Mouse (Mus musculus) spleen, embryonic (tissue): ENCODE results near the gene Poc1b.

Experiments
- CTCF ChIA-PET: fragments of 350-600 bp; sonication (Branson Sonifier 250); formaldehyde crosslinking; loops from one replicate; lab custom pipeline; 2022; lab: Charles Lee

The Poc1b gene

GRCm38 (mm10) chr10:99106703-99107631 is at the start of gene Poc1b:
Gene Poc1b, plus strand, starts transcription at chr10:99107036.
- CTCF ChIA-PET: interaction anchor here (0.6 to 1.3 kb wide), 6 partner anchors 9 to 156 kb away, joined by 3 to 10 read pairs (median 4); no protein-coding TSS in a partner anchor

GRCm38 (mm10) chr10:99060588-99060987 is 46.2 kb upstream of the Poc1b start:
- CTCF ChIA-PET: no interaction called here

- CTCF ChIA-PET: no interaction called here
Measured at GRCm38 (mm10) chr10:99061418-99061817, 45.4 kb upstream of the Poc1b start.

DNA sequence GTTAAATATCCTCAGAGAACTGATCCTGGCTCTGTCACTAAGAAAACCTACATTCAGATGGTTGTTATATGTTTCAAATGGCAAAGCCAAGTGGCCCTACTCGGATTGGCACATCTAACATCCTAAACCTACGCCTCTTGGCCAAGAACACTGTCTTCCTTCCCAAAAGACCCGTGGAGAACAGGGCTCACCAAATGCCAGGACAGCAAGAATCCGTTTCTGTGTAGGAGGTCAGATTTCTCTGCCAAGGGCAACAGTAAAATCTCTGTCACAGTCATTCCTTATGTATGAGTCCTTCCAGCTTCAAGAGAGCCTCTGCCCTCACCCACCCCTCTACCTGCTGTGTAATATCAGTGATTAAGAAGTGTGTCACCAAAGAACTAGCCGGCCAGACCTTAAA is 44.3 kb upstream of the Poc1b start:
- CTCF ChIA-PET: no interaction called here

DNA sequence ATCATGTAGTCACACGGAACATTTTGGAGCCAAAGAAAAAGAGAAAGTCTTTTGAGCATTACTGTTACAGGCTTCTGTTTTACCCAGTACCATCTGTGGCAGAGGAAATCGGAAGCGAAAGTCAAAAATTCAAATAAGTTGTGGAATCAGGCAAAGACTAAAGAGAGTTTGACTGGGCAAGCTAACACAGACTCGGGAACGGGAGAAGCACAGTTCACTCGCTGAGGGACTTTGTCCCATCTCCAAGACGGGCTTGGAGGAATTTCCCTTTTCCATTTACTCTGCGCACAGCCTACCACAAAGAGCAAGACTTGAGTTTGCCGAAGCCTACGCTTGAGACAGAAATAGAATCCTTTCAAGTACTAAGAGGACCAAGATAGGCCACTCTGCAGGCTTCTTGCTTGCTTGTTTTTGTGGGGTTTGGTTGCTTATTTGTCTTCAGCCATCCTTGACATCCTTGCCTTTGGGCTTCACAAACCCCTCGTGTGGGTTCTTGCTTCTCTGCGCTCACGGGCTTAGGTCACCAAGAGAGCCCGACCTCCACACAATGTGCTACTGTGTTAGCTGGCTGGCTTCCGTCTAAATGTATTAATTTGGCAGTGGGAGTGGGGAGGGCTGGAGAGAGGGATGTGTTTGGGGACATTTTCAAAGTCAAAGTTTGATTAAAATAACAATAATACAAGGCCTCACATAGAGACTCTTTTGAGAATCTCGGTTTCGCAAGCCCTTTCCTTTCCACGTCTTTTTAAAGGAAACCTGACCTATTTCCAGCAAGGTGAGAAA is 30.5 kb upstream of the Poc1b start:
- CTCF ChIA-PET: no interaction called here

- CTCF ChIA-PET: no interaction called here
Measured at GRCm38 (mm10) chr10:99078621-99079020, 28.2 kb upstream of the Poc1b start.

- CTCF ChIA-PET: interaction anchor here (0.5 kb wide), 1 partner anchor 1380 kb away, joined by 3 read pairs; no protein-coding TSS in a partner anchor
Measured at GRCm38 (mm10) chr10:99081569-99081990, 25.3 kb upstream of the Poc1b start.

DNA sequence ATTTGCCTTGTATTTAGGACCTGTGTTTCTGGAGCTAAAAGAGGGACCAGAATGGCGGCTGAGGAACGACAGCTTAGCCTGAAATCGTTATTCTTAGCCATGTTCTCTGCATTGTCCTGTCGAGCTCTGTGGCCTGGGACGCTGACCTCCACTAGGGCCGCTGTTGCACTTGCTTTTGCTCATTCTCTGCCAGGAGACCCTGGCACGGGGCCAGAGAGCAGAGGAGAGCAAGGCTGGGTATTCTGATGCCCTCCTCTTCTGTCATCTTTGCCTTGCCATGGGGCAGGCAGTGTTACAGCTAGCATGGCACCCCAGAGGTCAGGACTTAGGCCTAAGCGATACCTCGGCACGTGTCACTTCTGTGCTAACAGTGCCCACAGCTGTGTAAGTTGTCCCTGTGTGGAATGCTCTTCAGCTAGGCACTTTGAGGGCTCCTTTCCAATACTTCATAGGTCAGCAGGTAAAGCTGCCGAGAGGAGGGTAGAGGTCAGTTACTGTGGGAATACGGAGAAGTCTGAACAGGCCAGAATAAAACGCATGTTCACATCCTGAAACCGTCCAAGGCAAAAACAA is 23.3 kb upstream of the Poc1b start:
- CTCF ChIA-PET: interaction anchor here (0.7 to 0.8 kb wide), 2 partner anchors 77 to 1413 kb away, joined by 3 to 4 read pairs; no protein-coding TSS in a partner anchor

- CTCF ChIA-PET: interaction anchor here (0.7 kb wide), 1 partner anchor 583 kb away, joined by 4 read pairs; no protein-coding TSS in a partner anchor
Measured at GRCm38 (mm10) chr10:99084397-99085239, 22.2 kb upstream of the Poc1b start.

DNA sequence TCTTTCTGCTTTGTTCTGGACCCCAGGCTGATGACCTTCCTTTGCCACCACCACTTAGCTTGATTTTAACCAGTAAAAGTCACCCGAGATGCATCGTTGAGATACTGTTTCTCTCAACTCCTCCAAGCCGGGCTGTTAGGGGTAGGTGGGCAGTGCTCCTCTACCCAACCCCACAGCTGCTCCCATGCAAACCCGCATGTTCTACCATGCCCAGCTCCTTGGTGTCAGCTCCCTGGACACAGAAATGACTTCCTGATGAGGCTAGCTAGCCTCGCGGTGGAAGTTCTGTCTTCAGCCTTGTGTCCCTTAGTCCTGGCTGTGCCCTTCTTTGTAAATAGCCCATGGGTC is 21.6 kb upstream of the Poc1b start:
- CTCF ChIA-PET: interaction anchor here (0.7 kb wide), 1 partner anchor 583 kb away, joined by 4 read pairs; no protein-coding TSS in a partner anchor

DNA sequence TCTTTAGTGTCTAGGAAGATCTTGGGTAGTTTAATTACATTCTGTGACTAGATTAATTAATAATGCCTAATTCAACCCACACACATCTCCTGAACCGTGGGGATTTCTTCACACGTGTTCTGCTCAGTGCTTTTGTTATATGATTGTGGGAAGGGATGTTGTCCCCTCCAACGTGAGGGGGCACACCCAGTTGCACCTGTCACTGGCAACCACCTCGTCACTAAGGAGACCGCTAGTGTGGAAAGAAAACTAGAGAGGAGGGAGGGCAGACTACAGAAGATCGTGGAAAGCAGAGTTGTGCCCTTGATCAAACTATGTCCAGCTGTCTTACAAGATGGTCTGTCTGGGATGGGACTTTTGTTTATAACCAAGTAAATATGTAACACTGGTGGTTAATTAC is 20.8 kb upstream of the Poc1b start:
- CTCF ChIA-PET: no interaction called here

DNA sequence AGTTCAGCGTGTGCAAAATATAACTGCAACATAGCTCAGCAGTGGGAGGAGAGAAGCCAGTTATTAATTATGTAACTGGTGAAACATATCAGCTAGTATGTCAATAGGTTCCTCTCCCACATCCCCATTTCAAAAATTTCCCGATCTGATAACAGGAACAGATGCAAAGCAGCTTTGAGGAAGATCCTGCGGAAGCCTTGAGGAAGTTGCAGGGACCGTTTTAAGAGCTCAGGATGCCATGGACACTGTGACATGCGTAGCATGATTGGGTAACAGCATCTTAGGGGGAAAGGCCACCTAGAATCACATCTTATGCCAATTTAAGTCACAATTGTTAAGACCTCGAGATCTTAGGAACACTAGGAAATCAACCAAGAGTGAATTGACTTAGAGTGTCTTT is 16.9 kb upstream of the Poc1b start:
- CTCF ChIA-PET: no interaction called here

- CTCF ChIA-PET: no interaction called here
Measured at GRCm38 (mm10) chr10:99093364-99093763, 13.5 kb upstream of the Poc1b start.

DNA sequence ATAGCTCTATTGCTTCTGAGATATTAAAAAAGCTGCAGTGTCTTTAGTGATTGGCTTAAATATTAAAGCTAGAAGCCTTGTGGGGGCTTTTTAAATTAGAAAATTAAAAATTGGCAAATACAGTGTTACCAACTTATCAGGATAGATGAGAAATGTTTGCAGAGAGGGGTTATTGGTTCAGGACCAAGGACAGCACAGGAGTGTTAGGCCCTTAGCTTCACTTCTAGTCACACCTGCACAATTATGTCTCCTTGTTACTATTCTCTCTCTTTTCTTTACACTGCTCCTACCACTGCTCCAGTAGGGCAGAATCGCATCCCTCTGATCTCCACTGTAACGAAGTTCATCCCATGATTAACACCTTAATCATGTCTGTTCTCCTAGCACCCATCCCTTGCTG is 11.7 kb upstream of the Poc1b start:
- CTCF ChIA-PET: interaction anchor here (0.7 kb wide), 1 partner anchor 389 kb away, joined by 4 read pairs; no protein-coding TSS in a partner anchor

- CTCF ChIA-PET: interaction anchor here (1.1 to 1.3 kb wide), 3 partner anchors 9 to 436 kb away, joined by 3 to 8 read pairs (median 4); partner anchors contain the start of gene Poc1b
Measured at GRCm38 (mm10) chr10:99097374-99097773, 9.5 kb upstream of the Poc1b start.

GRCm38 (mm10) chr10:99105522-99105921 is 1.3 kb upstream of the Poc1b start:
- CTCF ChIA-PET: interaction anchor here (1.3 kb wide), 1 partner anchor 27 kb away, joined by 4 read pairs; no protein-coding TSS in a partner anchor

DNA sequence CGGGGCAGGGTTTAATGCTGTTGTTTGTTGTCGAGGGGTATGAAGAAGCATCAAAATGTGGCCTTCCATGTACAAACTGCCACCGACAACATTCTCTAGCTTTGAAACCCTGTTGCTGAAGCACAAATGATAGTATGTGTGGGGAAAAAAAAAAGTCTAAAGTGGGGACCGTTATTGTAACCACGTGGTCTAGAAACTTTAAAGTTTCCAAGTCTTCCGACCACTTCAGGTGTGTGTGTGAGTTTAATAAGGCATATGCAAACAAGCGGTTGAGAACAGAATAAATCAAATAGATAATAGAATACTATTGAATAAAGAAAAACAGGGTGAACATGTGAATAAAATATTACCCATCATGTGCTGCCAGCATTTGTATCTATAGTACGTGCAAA is 529 bp upstream of the Poc1b start:
- CTCF ChIA-PET: interaction anchor here (0.8 to 1.3 kb wide), 3 partner anchors 8 to 26 kb away, joined by 3 to 4 read pairs (median 4); no protein-coding TSS in a partner anchor

- CTCF ChIA-PET: interaction anchor here (0.7 to 1.1 kb wide), 3 partner anchors 13 to 44 kb away, joined by 3 to 4 read pairs (median 3); no protein-coding TSS in a partner anchor
Measured at GRCm38 (mm10) chr10:99107964-99108363, 1.1 kb downstream of the Poc1b start, which contains the start of gene Galnt4. Gene Galnt4, plus strand, starts transcription at chr10:99108159.

GRCm38 (mm10) chr10:99108431-99108982 is 1.7 kb downstream of the Poc1b start:
- CTCF ChIA-PET: interaction anchor here (0.7 to 1.1 kb wide), 2 partner anchors 12 to 15 kb away, joined by 3 to 4 read pairs; no protein-coding TSS in a partner anchor

DNA sequence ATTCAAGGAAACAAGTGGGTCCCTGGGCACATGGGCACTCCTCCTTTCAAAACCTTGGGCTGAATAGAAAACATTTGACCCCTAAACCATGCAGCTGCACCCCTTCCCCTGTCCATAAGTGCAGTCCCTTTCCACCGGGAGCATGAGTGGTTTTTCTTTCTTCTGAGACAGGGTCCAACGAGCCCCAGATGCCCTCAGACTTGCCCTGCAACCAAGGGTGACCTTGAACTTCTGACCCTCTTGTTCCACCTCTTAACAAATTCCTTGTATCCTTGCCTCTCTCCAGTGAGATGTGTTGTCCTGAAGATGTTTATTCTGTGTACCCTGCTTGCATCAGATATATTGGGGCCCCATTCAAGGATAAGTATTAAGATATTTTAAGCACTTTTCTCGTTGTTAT is 6.7 kb downstream of the Poc1b start:
- CTCF ChIA-PET: no interaction called here
